Mouse (Mus musculus) cortical plate, adult 2 months (tissue): ENCODE measurements around the gene Slc27a4. TPM values are rescaled to one million over a fixed set of nuclear protein-coding genes. Genes with fewer than 3 reads are reported as not detected.

Experiments used
- H3K27ac ChIP-seq: fragments of 200-500 bp; 2 replicates; pipeline ENCODE4 v1.5.1; 2012; ENCODE audit warnings: low read length, control low read depth, inconsistent platforms; ENCODE audit not compliant: insufficient read depth
- H3K4me1 ChIP-seq: fragments of 200-500 bp; 2 replicates; pipeline ENCODE4 v1.6.1; 2011; ENCODE audit warnings: low read length; ENCODE audit not compliant: control insufficient read depth, insufficient read depth
- H3K4me3 ChIP-seq: fragments of 200-500 bp; 2 replicates; pipeline ENCODE4 v1.5.1; 2011; ENCODE audit warnings: mild to moderate bottlenecking, low read length, control low read depth; ENCODE audit not compliant: insufficient read depth
- CTCF ChIP-seq: fragments of 200-500 bp; IDR thresholded peaks from 2 replicates; pipeline ENCODE4 v1.5.1; 2011; ENCODE audit warnings: mild to moderate bottlenecking, control low read depth, low read length; ENCODE audit not compliant: insufficient read depth; ENCODE audit errors: extremely low read depth
- POLR2A ChIP-seq: fragments of 200-500 bp; IDR thresholded peaks from 2 replicates; pipeline ENCODE4 v1.6.1; 2011; ENCODE audit warnings: mild to moderate bottlenecking, low read length, control low read depth; ENCODE audit not compliant: insufficient read depth; ENCODE audit errors: extremely low read depth
- polyA plus RNA-seq: library from polyadenylated mRNA; depleted of rRNA; stranded (reverse); fragments of >200 nt; gene quantifications from 2 replicates; pipeline ENCODE4 v1.2.3, GENCODE M21; 2012

Gene Slc27a4
- polyA plus RNA-seq, 1 experiment: 77.1 TPM

DNA sequence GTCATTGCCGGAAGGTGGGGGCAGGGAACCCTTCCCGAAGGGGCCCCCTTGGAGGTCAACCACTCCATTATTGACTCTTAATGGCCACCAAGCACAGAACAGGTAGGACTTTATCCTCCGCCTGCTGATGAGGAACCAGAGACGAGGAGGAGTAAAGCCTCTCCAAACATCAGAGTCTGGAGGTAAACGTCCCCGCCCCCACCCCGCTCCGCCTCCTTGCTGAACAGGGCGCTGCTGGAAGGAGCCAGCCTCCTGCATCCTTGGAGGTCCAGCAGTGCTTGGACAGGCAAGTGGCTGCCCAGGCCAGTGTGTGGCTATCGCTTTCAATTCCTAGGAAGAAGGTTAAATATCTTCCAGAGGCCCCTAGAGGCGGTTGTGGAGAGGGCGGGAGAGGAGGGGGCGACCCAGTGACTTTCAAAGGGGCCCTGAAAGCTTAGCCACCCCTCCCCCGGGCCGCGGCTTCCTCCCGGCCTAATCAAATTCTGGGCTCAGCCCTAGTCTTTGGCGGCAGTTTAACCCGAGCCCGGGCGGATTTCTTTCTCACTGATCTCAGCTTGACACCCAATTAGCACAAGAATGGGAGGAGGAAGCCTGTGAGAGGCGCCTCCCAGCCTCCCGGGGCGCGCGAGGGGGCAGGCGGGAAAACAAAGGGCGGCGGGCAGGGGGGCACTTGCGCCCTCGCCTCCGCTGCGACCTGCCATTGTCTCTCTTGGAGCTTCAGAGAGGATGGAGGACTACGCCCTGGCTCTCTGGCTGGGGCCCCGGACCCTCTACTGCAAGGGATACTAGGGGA, 17.8 kb downstream of the Slc27a4 start, which contains the start of gene Urm1:
Urm1 (plus strand) TSS at position 51 of the 793 bp plus-strand sequence.
- TF ChIP-seq POLR2A: peak; percentile 72
- TF ChIP-seq CTCF: no peak

DNA sequence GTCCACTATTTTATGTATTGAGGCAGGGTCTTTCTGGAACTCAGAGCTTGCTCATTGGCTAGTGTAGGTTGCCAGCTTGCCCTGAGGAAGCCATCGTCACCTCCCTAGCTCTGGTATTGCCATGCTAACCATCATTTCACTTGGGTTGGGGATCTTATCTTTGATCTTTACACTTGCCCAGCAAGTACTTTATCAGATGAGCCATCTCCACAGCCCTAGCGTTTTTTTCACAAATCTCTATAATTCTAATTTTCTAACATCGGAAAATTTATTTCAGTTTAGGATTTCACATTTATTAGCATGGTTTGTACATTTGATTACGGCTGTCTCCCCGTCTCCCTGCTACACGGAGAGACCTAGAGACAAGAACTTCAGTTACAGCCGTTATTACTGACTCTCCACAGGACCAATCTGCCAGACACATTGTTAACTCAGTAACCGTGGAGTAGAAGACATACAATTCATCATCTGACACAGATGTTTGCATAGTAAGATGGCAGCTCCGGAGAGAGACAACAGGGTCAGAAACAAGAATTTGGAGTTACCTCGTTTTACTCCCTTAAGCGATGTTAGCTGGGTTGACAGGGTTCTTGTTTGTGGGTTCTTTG, 24.0 kb downstream of the Slc27a4 start:
- Histone ChIP-seq H3K27ac (peak overlapping the region; percentile 67), H3K4me1 (peaks cover 4% of the 10 kb centered on the region; the same call in 1 of the 2 replicates), H3K4me3 (peak overlapping the region; percentile 89)
- TF ChIP-seq CTCF: no peak
- no peak for TF ChIP-seq POLR2A

More for the DNA sequence above, 17.8 kb downstream of the Slc27a4 start, which contains the start of gene Urm1:
- peak within 1 kb of the TSS; percentile 87 for H3K27ac ChIP-seq
- peak within 1 kb of the TSS; percentile 53 for H3K4me3 ChIP-seq
- H3K4me1 ChIP-seq: peaks cover 4% of the 10 kb centered on the region

DNA sequence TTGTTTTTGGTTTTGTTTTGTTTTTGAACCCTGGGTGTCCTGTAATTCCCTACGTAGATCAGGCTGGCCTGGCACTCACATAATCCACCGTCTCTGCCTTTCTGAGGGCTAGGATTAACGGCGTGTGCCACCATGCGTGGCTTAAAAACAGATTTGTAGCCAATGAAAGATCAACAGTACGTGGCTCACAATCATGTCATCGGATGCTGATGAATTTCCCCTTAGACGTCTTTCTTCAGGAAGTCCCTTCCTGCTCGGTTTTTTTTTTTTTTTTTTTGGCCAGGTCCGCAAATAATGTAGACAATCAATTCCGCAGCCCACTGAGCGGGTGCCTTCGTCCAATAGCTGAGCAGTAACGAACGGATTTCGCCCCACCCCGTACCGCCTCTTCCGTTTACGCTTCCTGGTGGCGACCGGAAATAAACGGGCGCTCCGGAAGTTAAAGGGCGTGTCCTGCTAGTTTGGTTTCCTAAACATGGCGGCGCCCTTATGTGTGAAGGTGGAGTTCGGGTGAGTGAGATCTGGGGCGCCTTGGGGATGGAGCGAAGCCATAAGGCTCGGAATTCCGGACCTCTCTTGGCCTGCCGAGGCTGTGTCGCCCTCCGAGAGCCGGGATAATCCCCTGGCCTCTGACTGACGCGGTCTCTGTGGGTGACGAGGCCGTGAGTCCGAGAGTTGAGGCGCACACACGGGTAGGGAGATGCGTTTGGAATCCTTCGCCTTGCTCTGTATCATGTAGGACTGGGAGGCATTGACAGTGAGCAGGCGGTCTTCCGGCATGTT, 24.7 kb downstream of the Slc27a4 start:
- Histone ChIP-seq H3K27ac (peak overlapping the region; percentile 67), H3K4me1 (peaks cover 4% of the 10 kb centered on the region; the same call in 1 of the 2 replicates), H3K4me3 (peak overlapping the region; percentile 89)
- TF ChIP-seq CTCF: no peak
- peak; percentile 79 for TF ChIP-seq POLR2A

DNA sequence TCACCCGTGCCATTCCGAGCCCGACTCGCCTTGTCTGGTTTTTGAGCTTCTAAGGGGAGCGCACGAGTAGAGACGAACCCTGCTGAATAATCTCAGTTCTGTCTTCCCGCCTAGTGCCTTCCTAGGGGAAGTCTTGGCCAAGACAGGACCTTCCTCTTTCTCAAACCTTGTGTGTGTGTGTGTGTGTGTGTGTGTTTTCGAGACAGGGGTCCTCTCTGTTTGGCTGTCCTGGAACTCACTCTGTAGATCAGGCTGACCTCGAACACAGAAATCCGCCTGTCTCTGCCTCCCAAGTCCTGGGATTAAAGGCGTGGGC, 25.2 kb downstream of the Slc27a4 start:
- peak overlapping the region; percentile 89 for H3K4me3 ChIP-seq
- TF ChIP-seq POLR2A: no peak
- no peak for TF ChIP-seq CTCF
- H3K4me1 ChIP-seq: peaks cover 4% of the 10 kb centered on the region; the same call in 1 of the 2 replicates
- no peak overlapping the region for H3K27ac ChIP-seq

DNA sequence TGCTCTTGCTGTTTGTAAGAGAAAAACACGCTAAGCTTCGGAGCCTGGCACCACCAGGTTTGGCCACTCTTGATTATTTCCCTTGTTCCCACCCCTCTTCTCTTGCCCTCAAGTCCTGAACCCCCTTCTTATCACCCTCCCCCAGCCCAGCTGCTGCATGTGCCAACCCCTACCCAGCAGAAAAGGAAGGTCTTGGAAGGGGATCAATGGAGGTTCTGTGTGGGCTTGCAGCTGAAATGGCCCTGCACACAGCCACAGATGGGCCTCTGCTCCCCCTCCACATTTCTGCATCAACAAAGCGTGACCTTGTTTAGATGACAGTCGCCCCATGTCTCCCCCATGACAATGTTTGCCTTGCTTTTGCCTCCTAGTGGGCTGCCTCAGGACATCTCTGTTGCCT, 28.7 kb downstream of the Slc27a4 start:
- Histone ChIP-seq H3K27ac (0 out of 2 replicates have a peak overlapping the region, but pooled peaks have one; percentile 48), H3K4me1 (peaks cover 4% of the 10 kb centered on the region; the same call in 1 of the 2 replicates), H3K4me3 (no peak overlapping the region)
- no peak for TF ChIP-seq POLR2A
- TF ChIP-seq CTCF: no peak

DNA sequence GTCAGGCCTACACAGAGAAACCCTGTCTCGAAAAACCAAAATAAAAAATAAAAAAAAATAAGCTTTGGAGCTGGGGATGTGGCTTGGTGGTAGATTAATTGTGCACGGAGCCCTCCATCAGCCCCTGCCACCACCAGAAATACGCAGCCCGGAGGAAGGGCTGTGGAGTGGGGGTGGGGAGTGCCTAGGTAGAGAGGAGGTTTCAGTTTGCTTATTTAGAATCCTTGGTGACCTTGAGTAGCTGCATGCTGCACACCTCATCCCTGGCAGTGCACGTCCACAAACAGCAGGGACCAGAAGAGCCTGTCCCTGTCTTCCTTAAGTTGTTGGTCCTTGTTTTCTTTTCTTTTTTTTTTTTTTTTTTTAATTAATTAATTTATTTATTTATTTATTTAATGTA, 31.4 kb downstream of the Slc27a4 start:
- no peak for TF ChIP-seq POLR2A
- no peak overlapping the region for H3K4me3 ChIP-seq
- H3K4me1 ChIP-seq: no peaks in the 10 kb centered on the region
- no peak overlapping the region for H3K27ac ChIP-seq

DNA sequence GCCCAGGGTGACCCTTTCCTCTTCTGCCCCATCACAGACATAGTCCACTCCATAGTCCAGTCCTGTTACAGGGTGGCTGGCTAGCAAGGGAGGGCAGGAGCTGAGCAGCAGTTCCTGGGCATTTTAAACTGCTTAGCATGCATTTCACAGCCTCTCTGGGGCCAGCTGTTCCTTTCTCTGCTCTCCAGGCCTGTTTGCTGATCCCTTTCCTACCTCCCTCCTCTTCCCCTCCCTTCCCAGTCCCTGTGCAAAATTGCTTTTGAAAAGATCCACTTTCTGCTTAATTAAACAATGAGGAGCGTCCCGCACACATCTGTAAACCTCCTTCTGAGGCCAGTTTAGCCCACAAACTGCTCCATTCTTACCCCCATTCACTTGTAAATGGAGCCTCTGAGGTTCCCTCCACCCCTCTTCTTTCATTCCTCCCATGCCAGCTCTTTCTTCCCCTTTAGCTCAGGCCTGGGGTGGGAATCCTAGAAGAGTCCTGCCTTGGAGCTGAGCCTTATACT, 33.0 kb downstream of the Slc27a4 start:
- Histone ChIP-seq H3K4me3 (no peak overlapping the region), H3K4me1 (no peaks in the 10 kb centered on the region), H3K27ac (peak overlapping the region; percentile 14)
- TF ChIP-seq CTCF (no peak), POLR2A (no peak)

DNA sequence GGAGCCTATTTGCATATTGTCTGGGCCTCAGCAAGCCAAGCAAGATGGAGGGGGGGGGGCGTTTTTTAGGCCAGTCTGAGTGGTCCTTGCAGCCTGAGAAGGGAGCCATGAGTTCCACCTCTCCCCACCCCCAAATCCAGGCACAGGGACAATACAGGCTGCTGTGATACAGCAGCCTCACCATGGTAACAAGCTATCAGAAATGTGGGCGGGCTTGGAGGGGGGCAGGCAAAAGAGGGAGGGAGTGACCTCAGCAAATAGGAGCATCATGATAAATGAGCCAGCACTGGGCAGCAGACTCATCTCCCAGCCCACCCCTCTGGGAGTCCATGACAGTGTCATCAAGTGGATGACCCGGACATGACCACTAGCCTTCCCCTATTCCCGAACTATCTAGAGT, 37.0 kb downstream of the Slc27a4 start:
- no peak overlapping the region for H3K27ac ChIP-seq
- H3K4me3 ChIP-seq: no peak overlapping the region
- H3K4me1 ChIP-seq: 0 out of 2 replicates have a peak, but pooled peaks cover 2% of the 10 kb centered on the region
- no peak for TF ChIP-seq POLR2A
- no peak for TF ChIP-seq CTCF
